8 mouse cellular contexts compared by ENCODE assay signal in the genomic region with DNA sequence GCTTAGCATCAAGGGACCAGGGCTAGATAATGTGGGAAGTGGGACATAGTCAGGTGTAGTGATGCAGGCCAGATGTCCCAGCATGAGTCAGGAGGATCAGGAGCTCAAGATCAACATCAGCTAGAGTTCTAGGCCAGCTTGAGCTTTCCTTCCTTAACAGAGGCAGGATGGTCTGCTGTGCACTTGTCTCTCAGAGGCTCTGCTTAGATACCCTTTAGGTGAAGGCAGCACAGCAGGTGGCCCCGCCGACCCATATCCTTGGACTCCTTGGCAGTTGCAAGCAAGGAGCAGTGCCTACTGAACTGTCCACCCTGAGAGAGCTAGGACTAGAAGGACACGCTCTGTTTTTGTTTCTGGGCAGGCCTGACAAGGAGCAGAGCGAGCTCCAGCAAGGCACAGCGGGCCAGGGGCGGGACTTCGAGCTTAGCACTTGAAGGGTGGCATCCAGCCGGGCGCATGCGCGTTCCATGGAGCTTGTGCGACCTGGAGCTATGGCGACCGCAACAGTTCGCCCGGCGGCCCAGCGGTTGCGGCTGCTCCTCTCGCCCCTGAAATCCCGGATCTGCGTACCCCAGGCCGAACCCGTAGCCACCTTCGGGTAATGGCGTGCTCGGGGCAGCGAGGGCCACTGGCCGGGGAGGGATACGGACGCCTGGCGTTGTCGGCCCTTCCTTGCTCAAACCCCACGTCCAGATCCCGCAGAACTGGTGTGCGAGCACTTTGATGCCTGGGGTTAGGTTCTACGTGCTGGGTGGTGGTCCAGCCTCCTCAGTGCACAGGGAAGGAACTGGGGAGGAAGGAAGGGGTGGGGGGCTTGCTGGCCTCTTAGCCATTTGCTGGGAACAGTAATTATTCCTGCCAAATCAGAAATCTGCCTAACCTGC. TPM values are rescaled to one million over a fixed set of nuclear protein-coding genes. Genes with fewer than 3 reads are reported as not detected.
DNase-seq lines count a peak whose midpoint lies in the region; ATAC-seq lines count a peak whose summit lies in the region.

Gene Bphl (plus strand): TSS at position 426 of the 884 bp plus-strand sequence.

- peak within 1 kb of the TSS; percentile 93 for H3K27ac ChIP-seq in hindbrain, embryonic 15.5 days (replicated peaks)

- WGBS in hindbrain, embryonic 15.5 days = under 1% methylated on average over 37 of the region's 37 CpGs

- ATAC-seq in hindbrain, embryonic 15.5 days (ENCODE audit: low FRiP score, low read depth) = peak; percentile 97

- peak; percentile 89 for DNase-seq in T-cell, adult 2 months (ENCODE audit: low spot score)
- DNase-seq in cerebellum, postnatal 36 days = peak; percentile 94 to 95
- peak; percentile 94 for DNase-seq in frontal cortex, postnatal 36 days (ENCODE audit: low spot score in 2 of 2)
- peak; percentile 89 for DNase-seq in left cerebral cortex, adult 11 months (ENCODE audit: low spot score)
- peak; percentile 93 to 95 for DNase-seq in lung, postnatal 4 days
- peak; percentile 85 for DNase-seq in retina, postnatal 7 days (ENCODE audit: low read depth, low spot score)
- peak; percentile 88 for DNase-seq in urinary bladder, adult 2 months (ENCODE audit: low spot score)

- H3K36me3 ChIP-seq in hindbrain, embryonic 15.5 days = peaks cover 21% of the 10 kb centered on the region

- no peaks in the 10 kb centered on the region for H3K9me3 ChIP-seq in hindbrain, embryonic 15.5 days

- no peaks in the 10 kb centered on the region for H3K27me3 ChIP-seq in hindbrain, embryonic 15.5 days

- peak within 1 kb of the TSS; percentile 83 for H3K4me2 ChIP-seq in hindbrain, embryonic 15.5 days

- peak within 1 kb of the TSS; percentile 88 for H3K4me3 ChIP-seq in hindbrain, embryonic 15.5 days

- peaks cover 24% of the 10 kb centered on the region for H3K4me1 ChIP-seq in hindbrain, embryonic 15.5 days (replicated peaks)

- peak within 1 kb of the TSS; percentile 95 for H3K9ac ChIP-seq in hindbrain, embryonic 15.5 days

RNA-seq across cellular contexts. Expression of gene Bphl, which starts in this region (rescaled TPM):
- polyA plus RNA-seq in hindbrain, embryonic 15.5 days (2015; fragmentation: Nextera tagmentation; extraction: Ambion mirVana) = 36.6 and 41.4 TPM in 2 replicates
- 51.3 and 71.5 TPM in 2 replicates for polyA plus RNA-seq in urinary bladder, adult 2 months (2012; rRNA removed)

Comparison
In these comparisons a context has a peak if more than half of its experiments do, and no peak if none do; other contexts are left out.
1. Peak in every context shown above with its lines: DNase-seq, ATAC-seq, H3K4me3 ChIP-seq and H3K27ac ChIP-seq.